Mouse (Mus musculus) kidney, adult 2 months (tissue): ENCODE results near the gene Lifr. TPM values are rescaled to one million over a fixed set of nuclear protein-coding genes. Genes with fewer than 3 reads are reported as not detected.

Experiments
- DNase-seq: peaks from one replicate; pipeline ENCODE4 v3.0.0; 2021
- H3K27ac ChIP-seq: fragments of 200-500 bp; 2 replicates; pipeline ENCODE4 v1.5.1; 2012; ENCODE audit warnings: low read depth, low read length, control low read depth, inconsistent platforms; ENCODE audit not compliant: insufficient read depth
- H3K27me3 ChIP-seq: fragments of 200-500 bp; replicated peaks from 2 replicates; pipeline ENCODE4 v1.6.1; 2012; ENCODE audit warnings: mild to moderate bottlenecking, moderate library complexity, low read length, inconsistent platforms; ENCODE audit not compliant: control insufficient read depth, insufficient read depth
- H3K36me3 ChIP-seq: fragments of 200-500 bp; 2 replicates; pipeline ENCODE4 v1.6.1; 2012; ENCODE audit warnings: mild to moderate bottlenecking, moderate library complexity, low read length, inconsistent platforms; ENCODE audit not compliant: control insufficient read depth, insufficient read depth
- H3K4me1 ChIP-seq: fragments of 200-500 bp; 2 replicates; pipeline ENCODE4 v1.6.1; 2011; ENCODE audit warnings: low read length; ENCODE audit not compliant: control insufficient read depth, insufficient read depth
- H3K4me3 ChIP-seq: fragments of 200-500 bp; 2 replicates; pipeline ENCODE4 v1.5.1; 2011; ENCODE audit warnings: mild to moderate bottlenecking, low read depth, low read length, control low read depth; ENCODE audit not compliant: insufficient read depth
- CTCF ChIP-seq: fragments of 200-500 bp; conservative IDR thresholded peaks from 2 replicates; pipeline ENCODE4 v1.5.1; 2011; ENCODE audit warnings: low read depth, mild to moderate bottlenecking, control low read depth, low read length, moderate library complexity, mixed read lengths; ENCODE audit not compliant: insufficient read depth, insufficient read length
- POLR2A ChIP-seq: fragments of 200-500 bp; IDR thresholded peaks from one replicate; pipeline ENCODE4 v1.6.1; 2011; ENCODE audit warnings: low read depth, low read length, control low read depth
- WGBS: fragments of 180-500 bp; shearing (Covaris S2); methylation state at CpG from one replicate; pipeline ENCODE4 v1.1.7; 2018; 5-methylcytosine and 5-hydroxymethylcytosine counted together
- polyA plus RNA-seq: library from polyadenylated mRNA; depleted of rRNA; stranded (reverse); fragments of >200 nt; gene quantifications from 2 replicates; pipeline ENCODE4 v1.2.3, GENCODE M21; 2012

The Lifr gene
- polyA plus RNA-seq, 1 experiment: 26.2 TPM

DNA sequence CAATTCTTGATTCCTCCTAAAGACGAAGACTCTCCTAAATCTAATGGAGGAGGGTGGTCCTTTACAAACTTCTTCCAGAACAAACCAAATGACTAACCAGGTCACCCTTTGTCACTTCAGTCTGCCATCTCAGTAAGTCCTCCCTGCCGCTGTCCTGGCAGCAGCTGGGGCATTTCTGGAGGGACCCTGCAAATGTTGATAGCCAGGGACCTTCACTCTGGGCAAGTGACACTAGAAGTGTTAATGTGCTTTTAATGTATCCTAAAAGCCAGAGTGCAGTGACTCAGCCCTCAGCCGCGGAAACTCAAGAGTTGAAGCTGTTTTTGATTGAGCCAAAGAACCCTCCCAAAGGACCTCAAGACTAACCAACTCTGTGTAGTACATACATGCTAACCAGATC lies 100.7 kb downstream of the Lifr start:
- no peaks in the 10 kb centered on the region for H3K27me3 ChIP-seq
- peaks cover 6% of the 10 kb centered on the region for H3K36me3 ChIP-seq
- H3K4me3 ChIP-seq: no peak overlapping the region
- H3K4me1 ChIP-seq: no peaks in the 10 kb centered on the region
- H3K27ac ChIP-seq: no peak overlapping the region
- DNase-seq: no peak
- TF ChIP-seq CTCF (no peak), POLR2A (no peak)
- 80% methylated on average over 4 of the region's 4 CpGs for WGBS

DNA sequence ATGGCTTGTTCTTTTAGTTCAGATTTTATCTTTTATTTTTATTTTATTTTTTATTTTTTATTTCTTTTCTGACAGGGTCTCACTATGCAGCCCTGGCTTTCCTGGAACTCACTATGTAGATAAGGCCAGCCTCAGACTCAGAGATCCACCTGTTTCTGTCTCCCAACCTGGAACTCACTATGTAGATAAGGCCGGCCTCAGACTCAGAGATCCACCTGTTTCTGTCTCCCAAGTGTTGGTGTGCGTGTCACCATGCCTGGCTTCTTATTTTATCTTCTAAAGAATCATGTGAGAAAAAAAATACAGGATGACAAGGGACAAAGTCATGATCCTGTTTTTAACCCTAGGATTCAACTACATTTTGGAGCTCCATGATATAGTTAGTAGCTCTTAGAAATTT lies 102.2 kb downstream of the Lifr start:
- Histone ChIP-seq H3K4me3 (no peak overlapping the region), H3K27me3 (no peaks in the 10 kb centered on the region), H3K4me1 (no peaks in the 10 kb centered on the region), H3K27ac (no peak overlapping the region), H3K36me3 (peaks cover 6% of the 10 kb centered on the region)
- WGBS: 94% methylated on average over 2 of the region's 2 CpGs
- TF ChIP-seq POLR2A (no peak), CTCF (no peak)
- no peak for DNase-seq

- 57% methylated on average over 13 of the region's 13 CpGs for WGBS
- Histone ChIP-seq H3K36me3 (peaks cover 6% of the 10 kb centered on the region), H3K4me3 (no peak overlapping the region), H3K27ac (no peak overlapping the region), H3K27me3 (no peaks in the 10 kb centered on the region), H3K4me1 (no peaks in the 10 kb centered on the region)
- TF ChIP-seq CTCF (no peak), POLR2A (no peak)
- no peak for DNase-seq
These were observed 103.8 kb downstream of the Lifr start for GRCm38 (mm10) chr15:7194147-7194720.

- Histone ChIP-seq H3K4me1 (no peaks in the 10 kb centered on the region), H3K27me3 (no peaks in the 10 kb centered on the region), H3K36me3 (peaks cover 6% of the 10 kb centered on the region), H3K27ac (no peak overlapping the region), H3K4me3 (no peak overlapping the region)
- TF ChIP-seq CTCF (no peak), POLR2A (no peak)
- WGBS: 91% methylated on average over 6 of the region's 6 CpGs
- no peak for DNase-seq
These were observed 104.4 kb downstream of the Lifr start for GRCm38 (mm10) chr15:7194748-7195221.

- Histone ChIP-seq H3K27me3 (no peaks in the 10 kb centered on the region), H3K4me1 (no peaks in the 10 kb centered on the region), H3K36me3 (no peaks in the 10 kb centered on the region), H3K27ac (no peak overlapping the region), H3K4me3 (no peak overlapping the region)
- TF ChIP-seq CTCF (no peak), POLR2A (no peak)
- WGBS: 70% methylated on average over 3 of the region's 3 CpGs
- no peak for DNase-seq
These were observed 107.4 kb downstream of the Lifr start for GRCm38 (mm10) chr15:7197652-7198445.

DNA sequence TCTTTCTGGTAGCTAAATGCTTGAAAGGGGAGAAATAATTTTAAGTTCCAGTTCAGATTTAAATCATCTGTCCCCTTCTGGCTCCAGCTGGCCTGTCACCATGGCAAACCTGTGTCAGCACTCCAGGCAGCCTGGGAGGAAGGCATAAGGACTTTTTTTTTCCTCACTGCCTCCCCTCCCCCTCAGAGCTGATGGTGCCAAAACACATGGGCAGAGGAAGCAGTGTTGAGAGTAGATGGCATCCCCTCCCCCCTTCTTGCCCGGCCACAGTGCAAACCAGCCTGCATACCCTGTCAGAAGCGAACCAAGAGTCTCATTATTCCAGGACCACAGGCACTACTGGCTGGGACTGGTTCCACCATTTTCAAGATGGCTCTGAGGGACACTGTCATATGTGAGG lies 108.4 kb downstream of the Lifr start:
- WGBS: 35% methylated on average over 2 of the region's 2 CpGs
- Histone ChIP-seq H3K27ac (no peak overlapping the region), H3K27me3 (no peaks in the 10 kb centered on the region), H3K36me3 (no peaks in the 10 kb centered on the region), H3K4me1 (no peaks in the 10 kb centered on the region), H3K4me3 (no peak overlapping the region)
- DNase-seq: peak; percentile 20
- TF ChIP-seq POLR2A (no peak), CTCF (no peak)

- no peak overlapping the region for H3K4me3 ChIP-seq
- H3K27me3 ChIP-seq: no peaks in the 10 kb centered on the region
- no peak for DNase-seq
- H3K27ac ChIP-seq: no peak overlapping the region
- TF ChIP-seq CTCF: no peak
- no peaks in the 10 kb centered on the region; the same call in 1 of the 2 replicates for H3K4me1 ChIP-seq
- no peaks in the 10 kb centered on the region for H3K36me3 ChIP-seq
- 64% methylated on average over 6 of the region's 6 CpGs for WGBS
These were observed 109.9 kb downstream of the Lifr start for GRCm38 (mm10) chr15:7200286-7200685.
